Mouse (Mus musculus): ENCODE data around the gene Rplp0. TPM values are rescaled to one million over a fixed set of nuclear protein-coding genes. Genes with fewer than 3 reads are reported as not detected.

The Rplp0 gene
- polyA plus RNA-seq, 1 experiment = 478 TPM

- WGBS = 83% methylated on average over 11 of the region's 11 CpGs
- H3K27ac ChIP-seq (ENCODE audit: insufficient read depth, low read length) = no peak overlapping the region
Observed at GRCm38 (mm10) chr5:115611566-115611965, 52.3 kb downstream of the Rplp0 start.

More at GRCm38 (mm10) chr5:115611566-115611965, 52.3 kb downstream of the Rplp0 start:
- no peak for TF ChIP-seq CTCF (IDR thresholded peaks at IDR 0.05; ENCODE audit: borderline replicate concordance, insufficient read depth, low read depth, low read length)
- TF ChIP-seq POLR2A (IDR thresholded peaks at IDR 0.05; ENCODE audit: borderline replicate concordance, insufficient read depth, low read length) = no peak
- Histone ChIP-seq H3K4me3 (replicated peaks; ENCODE audit: insufficient read depth, low read depth, low read length) (no peak overlapping the region), H3K27me3 (ENCODE audit: control insufficient read depth, insufficient read depth, low read length) (no peaks in the 10 kb centered on the region), H3K4me1 (ENCODE audit: control insufficient read depth, insufficient read depth, low read length) (no peaks in the 10 kb centered on the region; the same call in 1 of the 2 replicates)
- DNase-seq = no peak

Other genes with a start within 250 kb of the Rplp0 start
- 60.1 and 65.0 TPM in 2 replicates for gene Srsf9, start 232.3 kb upstream of the Rplp0 start, polyA plus RNA-seq (2012; rRNA removed)
- gene Gatc, start 218.3 kb upstream of the Rplp0 start, polyA plus RNA-seq (2012; rRNA removed) = 32.8 and 33.6 TPM in 2 replicates
- 29.7 and 30.3 TPM in 2 replicates for gene Triap1, start 218.2 kb upstream of the Rplp0 start, polyA plus RNA-seq (2012; rRNA removed)
- gene Cox6a1, start 210.5 kb upstream of the Rplp0 start, polyA plus RNA-seq (2012; rRNA removed) = 2,268 and 2,327 TPM in 2 replicates
- gene Msi1, start 129.9 kb upstream of the Rplp0 start, polyA plus RNA-seq (2012; rRNA removed) = 56.5 and 60.4 TPM in 2 replicates
- gene Pla2g1b, start 93.2 kb upstream of the Rplp0 start, polyA plus RNA-seq (2012; rRNA removed) = not detected in 2 replicates
- gene Sirt4, start 74.7 kb upstream of the Rplp0 start, polyA plus RNA-seq (2012; rRNA removed) = 114 and 122 TPM in 2 replicates
- 194 and 240 TPM in 2 replicates for gene Pxn, start 52.8 kb upstream of the Rplp0 start, polyA plus RNA-seq (2012; rRNA removed)
- gene Gcn1l1, start 5.8 kb downstream of the Rplp0 start, polyA plus RNA-seq (2012; rRNA removed) = 39.3 and 40.9 TPM in 2 replicates
- gene Rab35, start 72.4 kb downstream of the Rplp0 start, polyA plus RNA-seq (2012; rRNA removed) = 86.2 and 87.8 TPM in 2 replicates
- 121 and 127 TPM in 2 replicates for gene Bicdl1, start 172.2 kb downstream of the Rplp0 start, polyA plus RNA-seq (2012; rRNA removed)